Mouse (Mus musculus): ENCODE data around the gene Cyba. TPM values are rescaled to one million over a fixed set of nuclear protein-coding genes. Genes with fewer than 3 reads are reported as not detected.

The Cyba gene
- polyA plus RNA-seq, 1 experiment from 2014 or later, result 42.6 TPM

DNA sequence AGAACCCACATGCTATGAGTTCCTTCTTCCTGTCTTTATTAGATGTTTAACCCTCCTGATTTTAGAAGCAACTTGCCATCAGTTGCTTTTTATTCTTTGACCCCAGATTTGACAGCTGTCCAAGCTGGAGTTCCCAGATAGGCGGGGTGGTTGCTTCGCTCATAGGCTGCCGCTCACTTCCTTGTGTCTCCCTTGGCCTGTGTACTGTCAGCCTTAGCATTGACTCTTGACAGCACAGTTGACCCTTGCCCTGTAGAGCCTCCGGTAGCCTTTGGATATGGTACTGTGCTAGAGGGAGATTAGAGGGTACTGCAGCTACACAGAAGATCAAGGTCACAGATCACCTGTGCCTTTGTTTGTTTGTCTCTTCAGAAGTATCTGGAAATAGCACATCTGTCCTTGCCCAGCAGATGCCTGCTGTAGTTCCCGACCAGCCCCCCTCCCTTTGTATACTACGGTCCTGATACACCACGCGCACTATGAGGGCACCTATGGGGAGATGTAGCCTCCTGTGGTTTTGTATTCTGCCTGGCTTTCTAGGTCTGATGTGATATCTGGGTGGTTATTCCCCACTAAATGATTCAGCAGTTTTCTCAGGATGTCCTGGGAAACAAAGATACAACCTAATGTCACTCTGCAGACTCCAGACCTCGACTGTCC, 27.5 kb downstream of the Cyba start:
- ATAC-seq (ENCODE audit: low FRiP score), result no peak

DNA sequence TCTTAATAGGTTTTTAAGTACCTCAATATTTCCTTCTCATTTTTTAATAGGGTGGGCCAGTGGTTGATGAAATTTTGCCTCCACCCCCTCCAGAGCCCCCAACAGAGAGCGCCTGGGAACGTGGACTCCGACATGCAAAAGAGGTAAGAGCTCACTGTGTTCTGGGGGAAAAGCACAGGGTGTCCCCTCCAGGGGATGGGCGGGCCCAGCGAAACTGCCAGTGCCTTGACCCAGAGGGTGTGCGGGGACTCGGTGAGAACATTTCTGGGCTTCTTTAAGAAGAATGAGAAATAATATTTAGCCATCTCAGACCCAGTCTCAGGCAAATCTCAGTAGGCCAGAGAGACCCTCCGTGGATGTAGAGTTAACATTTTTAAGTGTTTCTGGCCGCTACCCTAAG, 34.5 kb downstream of the Cyba start:
- Histone ChIP-seq H3K4me1 (no peaks in the 10 kb centered on the region), H3K36me3 (replicated peaks) (peaks cover 89% of the 10 kb centered on the region), H3K27me3 (no peaks in the 10 kb centered on the region), H3K9ac (no peak overlapping the region), H3K4me2 (no peak overlapping the region), H3K9me3 (no peaks in the 10 kb centered on the region), H3K4me3 (replicated peaks) (no peak overlapping the region), H3K27ac (no peak overlapping the region)
- no peak for ATAC-seq (ENCODE audit: low FRiP score)
- WGBS, result 95% methylated on average over 9 of the region's 9 CpGs

More for the DNA sequence above, 27.5 kb downstream of the Cyba start:
- Histone ChIP-seq H3K9me3 (no peaks in the 10 kb centered on the region), H3K4me2 (no peak overlapping the region), H3K36me3 (replicated peaks) (peaks cover 99% of the 10 kb centered on the region), H3K4me3 (replicated peaks) (no peak overlapping the region), H3K9ac (no peak overlapping the region), H3K4me1 (no peaks in the 10 kb centered on the region), H3K27ac (no peak overlapping the region), H3K27me3 (no peaks in the 10 kb centered on the region)
- 93% methylated on average over 9 of the region's 9 CpGs for WGBS

DNA sequence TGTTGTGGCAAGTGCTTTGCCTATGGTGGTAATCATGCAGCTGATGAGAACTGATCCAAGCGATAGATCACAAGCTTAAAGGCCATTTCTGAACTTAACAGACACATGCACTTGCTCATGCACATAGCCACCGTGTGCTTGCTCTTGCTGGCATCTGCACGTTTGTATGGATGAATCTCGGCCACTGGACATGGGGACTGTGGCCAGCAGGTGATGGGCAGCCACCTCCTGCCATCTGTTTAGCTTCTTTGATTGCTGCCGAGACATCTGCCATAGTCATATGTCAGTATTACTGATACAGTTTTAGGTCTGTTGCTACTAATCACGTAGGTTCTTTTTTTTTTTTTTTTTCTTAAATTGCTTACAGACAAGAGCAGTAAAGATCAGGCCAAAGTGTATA, 37.4 kb downstream of the Cyba start:
- Histone ChIP-seq H3K27ac (no peak overlapping the region), H3K9me3 (no peaks in the 10 kb centered on the region), H3K4me3 (replicated peaks) (no peak overlapping the region), H3K9ac (no peak overlapping the region), H3K4me2 (no peak overlapping the region), H3K36me3 (replicated peaks) (peaks cover 84% of the 10 kb centered on the region), H3K27me3 (no peaks in the 10 kb centered on the region), H3K4me1 (no peaks in the 10 kb centered on the region)
- no peak for ATAC-seq (ENCODE audit: low FRiP score)
- 89% methylated on average over 6 of the region's 6 CpGs for WGBS

DNA sequence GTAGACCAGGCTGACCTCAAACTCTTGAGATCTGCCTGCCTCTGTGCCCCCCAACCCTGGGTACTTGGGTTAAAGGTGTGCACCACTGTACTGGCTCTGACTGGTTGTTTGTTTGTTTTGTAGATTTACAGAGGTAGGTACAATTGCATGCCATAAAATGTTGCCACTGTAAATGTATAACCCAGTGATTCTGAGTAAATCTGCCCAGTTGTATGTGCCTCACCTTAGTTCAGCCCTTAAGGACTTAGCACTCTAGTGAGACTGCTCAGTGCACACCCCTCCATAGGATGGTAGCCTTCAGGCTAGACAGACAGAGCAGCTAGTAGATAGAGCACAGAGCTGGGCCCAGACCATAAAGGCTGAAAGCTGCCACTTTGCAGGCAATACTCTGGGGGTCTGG, 39.0 kb downstream of the Cyba start:
- H3K4me1 ChIP-seq, result no peaks in the 10 kb centered on the region
- H3K27me3 ChIP-seq, result no peaks in the 10 kb centered on the region
- no peak overlapping the region for H3K9ac ChIP-seq
- peaks cover 83% of the 10 kb centered on the region for H3K36me3 ChIP-seq (replicated peaks)
- no peak for ATAC-seq (ENCODE audit: low FRiP score)
- H3K9me3 ChIP-seq, result no peaks in the 10 kb centered on the region
- no peak overlapping the region for H3K4me2 ChIP-seq
- no peak overlapping the region for H3K27ac ChIP-seq
- H3K4me3 ChIP-seq (replicated peaks), result no peak overlapping the region

DNA sequence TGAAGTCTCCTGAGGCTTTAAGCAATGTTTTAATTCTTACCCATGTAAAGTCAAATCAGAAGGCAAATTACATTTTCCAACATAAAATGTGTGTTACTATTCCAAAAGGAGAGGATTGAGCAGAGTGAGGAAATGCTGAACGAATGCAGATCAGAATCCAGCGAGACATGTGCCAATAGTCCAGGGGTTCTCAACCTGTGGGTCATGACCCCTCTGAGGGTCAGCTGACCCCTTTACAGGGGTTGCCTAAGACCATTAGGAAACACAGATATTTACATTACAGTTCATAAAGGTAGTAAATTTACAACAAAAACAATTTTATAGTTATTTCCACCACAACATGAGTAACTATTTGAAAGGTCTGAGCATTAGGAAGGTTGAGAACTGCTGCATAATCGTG, 42.0 kb downstream of the Cyba start:
- Histone ChIP-seq H3K4me2 (no peak overlapping the region), H3K4me1 (no peaks in the 10 kb centered on the region), H3K36me3 (replicated peaks) (peaks cover 91% of the 10 kb centered on the region), H3K27me3 (no peaks in the 10 kb centered on the region), H3K27ac (no peak overlapping the region), H3K9ac (no peak overlapping the region), H3K9me3 (no peaks in the 10 kb centered on the region), H3K4me3 (replicated peaks) (no peak overlapping the region)
- WGBS, result 95% methylated on average over 3 of the region's 3 CpGs
- no peak for ATAC-seq (ENCODE audit: low FRiP score)

DNA sequence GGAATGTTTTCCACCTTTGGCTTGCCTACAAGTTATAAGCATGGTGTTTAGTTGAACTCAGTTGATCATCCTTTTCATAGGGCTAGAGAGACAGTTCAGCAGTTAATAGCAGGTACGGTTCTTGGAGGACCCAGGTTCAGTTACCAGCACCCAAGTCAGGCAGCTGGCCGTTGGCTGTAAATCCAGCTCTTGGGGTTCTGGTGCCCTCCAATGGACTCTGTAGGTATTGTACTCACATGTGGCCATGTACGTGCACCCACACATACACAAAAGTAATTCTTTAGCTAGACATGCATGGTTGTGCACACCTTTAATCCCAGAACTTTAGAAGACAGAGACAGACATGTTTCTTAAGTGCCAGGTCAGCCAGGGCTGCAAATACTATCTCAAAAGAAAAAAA, 43.4 kb downstream of the Cyba start:
- WGBS, result 84% methylated on average over 3 of the region's 3 CpGs
- no peak for ATAC-seq (ENCODE audit: low FRiP score)

DNA sequence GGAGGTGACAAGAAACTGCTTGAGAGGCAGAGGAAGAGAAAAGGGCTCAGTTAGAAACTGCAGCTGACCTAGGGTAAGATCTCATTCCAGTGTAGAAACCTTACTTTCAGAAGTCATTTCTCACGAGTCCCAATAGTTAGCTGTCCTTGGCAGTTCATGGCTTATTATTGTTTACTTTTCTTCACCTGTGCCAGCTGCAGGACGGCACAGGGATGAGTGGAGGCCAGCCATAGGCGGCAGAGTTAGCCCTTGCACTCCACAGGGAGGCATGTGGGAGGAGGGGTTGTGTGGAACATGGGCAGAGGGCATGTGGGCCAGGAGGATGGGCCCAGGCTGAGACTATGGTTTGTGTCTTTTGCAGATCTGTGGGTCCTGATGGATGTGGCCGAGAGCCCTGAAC, 49.7 kb downstream of the Cyba start:
- H3K27ac ChIP-seq, result no peak overlapping the region
- no peaks in the 10 kb centered on the region for H3K27me3 ChIP-seq
- no peak overlapping the region for H3K9ac ChIP-seq
- H3K9me3 ChIP-seq, result no peaks in the 10 kb centered on the region
- H3K4me2 ChIP-seq, result no peak overlapping the region
- no peak for ATAC-seq (ENCODE audit: low FRiP score)
- peaks cover 12% of the 10 kb centered on the region for H3K4me1 ChIP-seq
- no peak overlapping the region for H3K4me3 ChIP-seq (replicated peaks)
- H3K36me3 ChIP-seq (replicated peaks), result peaks cover 74% of the 10 kb centered on the region
- 91% methylated on average over 4 of the region's 4 CpGs for whole genome bisulfite sequencing

More for the DNA sequence above, 43.4 kb downstream of the Cyba start:
- no peaks in the 10 kb centered on the region for H3K9me3 ChIP-seq
- no peaks in the 10 kb centered on the region for H3K4me1 ChIP-seq
- no peaks in the 10 kb centered on the region for H3K27me3 ChIP-seq
- no peak overlapping the region for H3K4me3 ChIP-seq (replicated peaks)
- no peak overlapping the region for H3K9ac ChIP-seq
- H3K27ac ChIP-seq, result no peak overlapping the region
- no peak overlapping the region for H3K4me2 ChIP-seq
- peaks cover 93% of the 10 kb centered on the region for H3K36me3 ChIP-seq (replicated peaks)

DNA sequence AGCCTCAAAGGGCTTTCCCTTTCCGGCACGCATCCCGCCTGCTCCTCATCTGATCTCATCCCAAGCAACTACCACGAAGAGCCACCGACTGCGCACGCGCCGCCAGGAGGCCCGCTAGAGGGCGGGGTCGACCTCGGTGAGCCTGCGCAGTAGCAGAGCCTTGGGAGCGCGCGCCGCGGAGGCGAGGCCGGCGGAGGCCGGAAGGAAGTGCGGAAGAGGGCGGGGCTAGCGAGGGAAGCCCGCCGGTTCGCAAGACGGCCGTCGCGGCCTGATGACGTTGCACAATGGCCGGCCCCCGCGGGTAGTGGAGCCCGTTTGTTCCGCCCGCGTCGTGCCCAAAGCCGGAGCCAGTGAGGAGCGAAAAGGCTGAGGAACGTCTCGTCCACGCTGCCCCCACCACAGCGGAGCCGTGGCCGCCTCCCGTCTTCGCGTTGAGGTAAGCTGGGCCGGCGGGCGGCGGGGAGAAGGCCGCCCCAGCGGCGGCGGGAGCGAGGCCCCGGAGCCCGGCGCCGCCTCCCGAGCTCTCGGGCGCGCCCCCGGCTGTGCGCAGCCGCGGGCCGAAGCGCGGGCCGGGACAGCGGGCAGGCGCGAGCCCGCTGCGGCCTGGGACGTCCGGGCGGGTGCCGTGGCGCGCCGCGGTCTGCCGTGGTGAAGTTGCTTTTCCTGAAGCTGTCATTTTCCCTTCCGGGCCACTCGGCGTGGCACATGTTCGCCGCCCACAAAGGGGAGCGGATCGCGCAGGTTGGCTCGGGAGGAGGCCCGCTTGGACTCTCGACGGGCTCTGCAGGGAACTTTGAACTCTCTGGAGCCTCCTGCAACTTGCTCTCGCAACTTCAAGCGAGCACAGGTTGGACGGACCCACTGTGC, 56.1 kb downstream of the Cyba start, which contains the start of gene Zc3h18:
Gene Zc3h18, plus strand, starts transcription at position 245 of the 867 bp plus-strand sequence.
- ATAC-seq (ENCODE audit: low FRiP score), result peak; percentile 93
- no peaks in the 10 kb centered on the region for H3K9me3 ChIP-seq
- under 1% methylated on average over 93 of the region's 107 CpGs for WGBS
- no peaks in the 10 kb centered on the region for H3K27me3 ChIP-seq
- peak within 1 kb of the TSS; percentile 88 for H3K4me2 ChIP-seq
- peak within 1 kb of the TSS; percentile 96 for H3K4me3 ChIP-seq (replicated peaks)
- peak within 1 kb of the TSS; percentile 88 for H3K9ac ChIP-seq
- H3K4me1 ChIP-seq, result peaks cover 26% of the 10 kb centered on the region
- peak within 1 kb of the TSS; percentile 93 for H3K27ac ChIP-seq
- H3K36me3 ChIP-seq (replicated peaks), result peaks cover 23% of the 10 kb centered on the region

DNA sequence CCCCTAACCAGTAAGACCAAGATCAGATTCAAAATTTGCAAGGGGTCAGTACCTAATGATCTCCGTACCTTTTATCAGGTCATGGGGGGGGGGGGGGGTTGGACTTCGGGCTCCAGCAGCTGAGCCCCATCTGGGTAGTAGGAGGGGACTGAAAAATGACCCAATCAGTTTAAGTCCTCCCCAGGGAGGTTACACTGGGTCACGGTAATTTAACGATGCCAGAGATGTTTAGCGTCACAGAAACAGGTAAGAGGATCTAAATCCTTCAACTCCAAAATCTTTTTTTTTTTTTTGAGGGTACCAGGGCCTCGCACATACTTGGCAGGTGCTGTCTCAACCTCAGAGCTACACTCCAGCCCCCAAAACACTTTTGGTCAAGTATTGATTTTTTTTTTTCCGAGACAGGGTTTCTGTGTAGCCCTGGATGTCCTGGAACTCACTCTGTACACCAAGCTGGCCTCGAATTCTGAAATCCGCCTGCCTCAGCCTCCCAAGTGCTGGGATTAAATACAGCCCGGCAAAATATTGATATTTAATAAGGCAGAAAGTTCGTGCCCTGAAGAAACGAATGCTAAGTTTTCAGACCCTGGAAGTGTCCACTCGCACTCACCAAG, 56.9 kb downstream of the Cyba start:
- H3K4me1 ChIP-seq, result peaks cover 26% of the 10 kb centered on the region
- H3K36me3 ChIP-seq (replicated peaks), result peaks cover 19% of the 10 kb centered on the region
- peak overlapping the region; percentile 88 for H3K4me2 ChIP-seq
- peak overlapping the region; percentile 16; the same call in 1 of the 2 replicates for H3K27ac ChIP-seq
- peak; percentile 50 for ATAC-seq (ENCODE audit: low FRiP score)
- no peaks in the 10 kb centered on the region for H3K27me3 ChIP-seq
- 29% methylated on average over 13 of the region's 13 CpGs for whole genome bisulfite sequencing
- H3K4me3 ChIP-seq (replicated peaks), result peak overlapping the region; percentile 96
- no peak overlapping the region; the same call in 1 of the 2 replicates for H3K9ac ChIP-seq
- H3K9me3 ChIP-seq, result no peaks in the 10 kb centered on the region

DNA sequence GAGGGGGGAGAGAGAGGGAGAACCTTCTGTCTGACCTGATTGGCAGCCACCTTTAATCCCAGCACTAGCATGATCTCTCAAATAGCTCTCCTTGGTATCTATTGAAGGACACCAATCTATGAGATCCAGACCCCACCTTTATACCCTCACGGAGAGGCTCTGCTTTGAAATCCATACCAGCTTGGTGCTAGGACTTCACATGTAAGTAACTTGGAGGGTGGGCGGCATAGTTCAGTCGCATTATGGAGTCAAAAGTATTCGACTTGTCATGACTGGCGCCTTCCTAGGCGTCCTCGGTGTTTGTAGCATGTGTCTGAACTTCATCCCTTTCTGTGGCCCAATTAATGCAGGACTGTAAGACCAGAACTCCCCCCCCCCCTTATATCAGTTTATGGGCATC, 57.4 kb downstream of the Cyba start:
- Histone ChIP-seq H3K9me3 (no peaks in the 10 kb centered on the region), H3K27me3 (no peaks in the 10 kb centered on the region), H3K4me2 (peak overlapping the region; percentile 88), H3K4me3 (replicated peaks) (0 out of 2 replicates have a peak overlapping the region, but pooled peaks have one; percentile 96), H3K9ac (no peak overlapping the region), H3K27ac (no peak overlapping the region), H3K36me3 (replicated peaks) (peaks cover 15% of the 10 kb centered on the region), H3K4me1 (peaks cover 26% of the 10 kb centered on the region)
- WGBS, result 94% methylated on average over 7 of the region's 7 CpGs
- ATAC-seq (ENCODE audit: low FRiP score), result no peak
